Mouse (Mus musculus): ENCODE results near the gene Gm26897.

DNA sequence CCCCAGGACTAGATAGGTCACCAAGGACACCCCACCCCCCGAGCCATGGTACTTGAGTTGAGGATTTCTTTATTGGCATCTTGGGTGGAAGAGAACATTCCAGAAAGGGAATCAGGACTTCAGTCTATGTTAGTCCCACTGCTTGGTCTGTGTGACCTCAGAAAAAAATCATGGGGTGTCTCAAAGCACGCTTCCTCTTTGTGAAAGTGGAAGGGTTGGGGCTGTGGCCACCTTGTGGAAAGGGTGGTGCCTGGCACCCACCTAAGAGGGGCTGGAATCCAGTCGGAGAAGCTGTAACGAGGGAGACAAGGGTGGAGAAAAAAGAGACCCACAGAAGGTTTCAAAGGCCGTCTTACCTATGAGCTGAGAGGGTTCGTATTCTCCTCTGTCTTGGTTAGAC lies 5.8 kb downstream of the Gm26897 start:
- TF ChIP-seq CTCF (IDR thresholded peaks at IDR 0.05; ENCODE audit: low read depth, low read length) (no peak), POLR2A (IDR thresholded peaks at IDR 0.05; ENCODE audit: borderline replicate concordance, low read depth, low read length) (no peak)
